Comparison of ENCODE assay signal across 14 mouse cellular contexts in the genomic region with DNA sequence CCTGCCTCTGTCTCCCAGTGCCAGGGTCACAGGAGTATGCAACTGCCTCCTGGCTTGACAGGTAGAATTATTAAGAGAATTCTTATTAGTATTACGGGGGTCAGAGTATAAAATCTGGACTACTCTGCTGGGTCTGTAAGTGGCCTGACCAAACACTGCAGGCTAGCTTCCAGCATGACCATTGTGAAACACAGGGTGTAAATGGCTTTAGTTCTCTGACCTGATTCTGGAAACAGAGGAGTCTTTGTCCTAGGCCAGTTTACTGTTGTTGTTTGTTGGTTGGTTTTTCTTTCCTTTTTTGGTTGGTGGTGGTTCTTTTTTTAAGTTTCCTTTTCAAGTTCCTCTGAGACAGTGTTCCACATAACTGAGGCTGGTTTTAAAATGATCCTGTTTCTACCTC. TPM values are rescaled to one million over a fixed set of nuclear protein-coding genes. Genes with fewer than 3 reads are reported as not detected.
A peak's percentile ranks its signal among the peaks of the same experiment; 100 is the strongest.
DNase-seq lines count a peak whose midpoint lies in the region; ATAC-seq and TF ChIP-seq lines count a peak whose summit lies in the region.
"Had no signal": no experiment of that assay in that cellular context is flagged by ENCODE, and none has a peak within 500 bp of the region (broad histone marks: within the 10 kb centered on the region; RNA-seq: fewer than 3 reads in every experiment).

No protein-coding gene starts in this region.

- peaks cover 9% of the 10 kb centered on the region for H3K36me3 ChIP-seq in heart, embryonic 15.5 days
- H3K36me3 ChIP-seq in liver, embryonic 14.5 days (replicated peaks; ENCODE audit: control insufficient read depth, insufficient read depth, low read depth): peaks cover 15% of the 10 kb centered on the region
- H3K36me3 ChIP-seq in forebrain, embryonic 16.5 days (ENCODE audit: control insufficient read depth, insufficient read depth): no peaks in the 10 kb centered on the region; the same call in 1 of the 2 replicates

- H3K4me1 ChIP-seq in heart, embryonic 15.5 days (replicated peaks): peaks cover 72% of the 10 kb centered on the region
- H3K4me1 ChIP-seq in liver, embryonic 14.5 days (replicated peaks; ENCODE audit: control insufficient read depth in 2 of 2, insufficient read depth in 2 of 2, low read length in 1 of 2): peaks cover 51 to 52% of the 10 kb centered on the region in 2 experiments
- peaks cover 22% of the 10 kb centered on the region for H3K4me1 ChIP-seq in forebrain, embryonic 16.5 days (replicated peaks; ENCODE audit: control insufficient read depth, insufficient read depth, low read length)

- no peaks in the 10 kb centered on the region for H3K9me3 ChIP-seq in heart, embryonic 15.5 days (replicated peaks)
- no peaks in the 10 kb centered on the region for H3K9me3 ChIP-seq in liver, embryonic 14.5 days (ENCODE audit: control insufficient read depth, low read length)
- no peaks in the 10 kb centered on the region for H3K9me3 ChIP-seq in forebrain, embryonic 16.5 days (ENCODE audit: control insufficient read depth, low read length)

- H3K9ac ChIP-seq in heart, embryonic 15.5 days: no peak overlapping the region
- no peak overlapping the region for H3K9ac ChIP-seq in liver, embryonic 14.5 days (replicated peaks)
- H3K9ac ChIP-seq in forebrain, embryonic 16.5 days (replicated peaks; ENCODE audit: low read depth, low read length): no peak overlapping the region

- TF ChIP-seq CTCF in liver, embryonic 14.5 days (IDR thresholded peaks at IDR 0.05; ENCODE audit: low read depth): no peak

- WGBS in heart, embryonic 15.5 days: 87% methylated on average over 1 of the region's 1 CpGs
- 79% methylated on average over 1 of the region's 1 CpGs for WGBS in liver, embryonic 14.5 days (ENCODE audit: insufficient replicate concordance)
- WGBS in forebrain, embryonic 16.5 days: 82% methylated on average over 1 of the region's 1 CpGs

- no peak overlapping the region for H3K4me3 ChIP-seq in heart, embryonic 15.5 days
- no peak overlapping the region for H3K4me3 ChIP-seq in liver, embryonic 14.5 days (ENCODE audit: insufficient read depth in 1 of 2, low read depth in 2 of 2, low read length in 2 of 2)
- no peak overlapping the region for H3K4me3 ChIP-seq in forebrain, embryonic 16.5 days (replicated peaks; ENCODE audit: low read length)

- H3K4me2 ChIP-seq in heart, embryonic 15.5 days: no peak overlapping the region
- H3K4me2 ChIP-seq in liver, embryonic 14.5 days (ENCODE audit: low read depth): peak overlapping the region; percentile 28
- H3K4me2 ChIP-seq in forebrain, embryonic 16.5 days (ENCODE audit: low read length): no peak overlapping the region

- no peak for ATAC-seq in heart, embryonic 15.5 days (replicated peaks; ENCODE audit: insufficient number of reproducible peaks, insufficient read depth, low FRiP score, low read depth)
- ATAC-seq in liver, embryonic 14.5 days (ENCODE audit: insufficient read depth): no peak
- ATAC-seq in forebrain, embryonic 16.5 days: no peak
- ATAC-seq: activated CD4-positive, CD25-positive, alpha-beta regulatory T cell, adult 4 months; midbrain, embryonic 16.5 days had no signal

- no peak for DNase-seq in heart, postnatal 4 days
- DNase-seq in 3T3-L1 (ENCODE audit: low read depth, low spot score) (peak; percentile 51), NIH3T3 (ENCODE audit: low read depth) (peak; percentile 57)
- DNase-seq in liver, embryonic 14.5 days (ENCODE audit: low read depth in 3 of 3, low spot score in 3 of 3): no peak
- DNase-seq in cerebellum, adult 11 months: no peak
- no peak for DNase-seq in neural tube, embryonic 10.5 days (ENCODE audit: extremely low spot score, low spot score)
- DNase-seq: gastrocnemius, postnatal 10 days; lung, postnatal 14 days; thymus, adult 2 months had no signal

- no peak for TF ChIP-seq EP300 in liver, embryonic 14.5 days (IDR thresholded peaks at IDR 0.05; ENCODE audit: low read depth)

- H3K27me3 ChIP-seq in heart, embryonic 15.5 days: no peaks in the 10 kb centered on the region
- no peaks in the 10 kb centered on the region for H3K27me3 ChIP-seq in liver, embryonic 14.5 days (ENCODE audit: control insufficient read depth, insufficient read depth, low read length)
- no peaks in the 10 kb centered on the region for H3K27me3 ChIP-seq in forebrain, embryonic 16.5 days (replicated peaks; ENCODE audit: control insufficient read depth, insufficient read depth, low read length)

- H3K27ac ChIP-seq in heart, embryonic 15.5 days: 0 out of 2 replicates have a peak overlapping the region, but pooled peaks have one; percentile 42
- H3K27ac ChIP-seq in liver, embryonic 14.5 days: peak overlapping the region; percentile 56
- no peak overlapping the region for H3K27ac ChIP-seq in forebrain, embryonic 16.5 days (ENCODE audit: low read length)
- H3K27ac ChIP-seq: kidney, postnatal 0 days had no signal

RNA-seq across cellular contexts. Expression of a gene that starts 5.9 kb away (rescaled TPM):
- polyA plus RNA-seq in heart, embryonic 15.5 days (2015; fragmentation: Nextera tagmentation; extraction: Ambion mirVana): 448 and 450 TPM in 2 replicates
- 100 to 1,000 TPM; 819 to 825 TPM for total RNA-seq in heart, postnatal 4 days (2021)
- 71.6 and 80.5 TPM in 2 replicates for polyA plus RNA-seq in liver, embryonic 14.5 days (2012; rRNA removed)
- polyA plus RNA-seq in liver, embryonic 14.5 days (2014; fragmentation: Nextera tagmentation; extraction: Ambion mirVana): 117 and 126 TPM in 2 replicates
- polyA plus RNA-seq in forebrain, embryonic 16.5 days (2015; fragmentation: Nextera tagmentation; extraction: Ambion mirVana): 247 and 259 TPM in 2 replicates

RNA-seq across cellular contexts. Expression of a gene that starts 21.2 kb away (rescaled TPM):
- 186 and 213 TPM in 2 replicates for polyA plus RNA-seq in heart, embryonic 15.5 days (2015; fragmentation: Nextera tagmentation; extraction: Ambion mirVana)
- 100 to 1,000 TPM in 1 of 2 experiments, 10 to 100 TPM in 1; 92.1 to 100 TPM for total RNA-seq in heart, postnatal 4 days (2021)
- polyA plus RNA-seq in liver, embryonic 14.5 days (2012; rRNA removed): 23.8 and 38.8 TPM in 2 replicates
- polyA plus RNA-seq in liver, embryonic 14.5 days (2014; fragmentation: Nextera tagmentation; extraction: Ambion mirVana): 92.7 and 98.3 TPM in 2 replicates
- 190 and 195 TPM in 2 replicates for polyA plus RNA-seq in forebrain, embryonic 16.5 days (2015; fragmentation: Nextera tagmentation; extraction: Ambion mirVana)

RNA-seq across cellular contexts. Expression of a gene that starts 25.4 kb away (rescaled TPM):
- 17.0 TPM in 2 replicates for polyA plus RNA-seq in heart, embryonic 15.5 days (2015; fragmentation: Nextera tagmentation; extraction: Ambion mirVana)
- total RNA-seq in heart, postnatal 4 days (2021): 10 to 100 TPM; 82.0 to 85.7 TPM
- polyA plus RNA-seq in liver, embryonic 14.5 days (2012; rRNA removed): 6.5 and 7.7 TPM in 2 replicates
- polyA plus RNA-seq in liver, embryonic 14.5 days (2014; fragmentation: Nextera tagmentation; extraction: Ambion mirVana): 4.7 and 5.0 TPM in 2 replicates
- polyA plus RNA-seq in forebrain, embryonic 16.5 days (2015; fragmentation: Nextera tagmentation; extraction: Ambion mirVana): 32.2 and 32.7 TPM in 2 replicates

RNA-seq across cellular contexts. Expression of a gene that starts 33.5 kb away (rescaled TPM):
- 6.8 and 11.8 TPM in 2 replicates for polyA plus RNA-seq in heart, embryonic 15.5 days (2015; fragmentation: Nextera tagmentation; extraction: Ambion mirVana)
- total RNA-seq in heart, postnatal 4 days (2021): 10 to 100 TPM; 44.4 to 44.9 TPM
- 7.4 and 7.7 TPM in 2 replicates for polyA plus RNA-seq in liver, embryonic 14.5 days (2012; rRNA removed)
- 4.3 and 5.5 TPM in 2 replicates for polyA plus RNA-seq in liver, embryonic 14.5 days (2014; fragmentation: Nextera tagmentation; extraction: Ambion mirVana)
- polyA plus RNA-seq in forebrain, embryonic 16.5 days (2015; fragmentation: Nextera tagmentation; extraction: Ambion mirVana): 11.3 and 13.2 TPM in 2 replicates

RNA-seq across cellular contexts. Expression of a gene that starts 40.3 kb away (rescaled TPM):
- polyA plus RNA-seq in heart, embryonic 15.5 days (2015; fragmentation: Nextera tagmentation; extraction: Ambion mirVana): 22.3 and 27.8 TPM in 2 replicates
- 10 to 100 TPM; 17.6 to 18.1 TPM for total RNA-seq in heart, postnatal 4 days (2021)
- 11.5 and 13.3 TPM in 2 replicates for polyA plus RNA-seq in liver, embryonic 14.5 days (2012; rRNA removed)
- polyA plus RNA-seq in liver, embryonic 14.5 days (2014; fragmentation: Nextera tagmentation; extraction: Ambion mirVana): 10.1 and 11.5 TPM in 2 replicates
- polyA plus RNA-seq in forebrain, embryonic 16.5 days (2015; fragmentation: Nextera tagmentation; extraction: Ambion mirVana): 27.8 and 28.5 TPM in 2 replicates

Comparison
In these comparisons a context has a peak if more than half of its experiments do, and no peak if none do; other contexts are left out.
1. DNase-seq: peak in 3T3-L1 (single experiment) and NIH3T3 (single experiment); none in heart, postnatal 4 days (single experiment), liver, embryonic 14.5 days (0 of 3), cerebellum, adult 11 months (single experiment) and neural tube, embryonic 10.5 days (single experiment).